8 mouse cellular contexts compared by ENCODE assay signal in the genomic region with DNA sequence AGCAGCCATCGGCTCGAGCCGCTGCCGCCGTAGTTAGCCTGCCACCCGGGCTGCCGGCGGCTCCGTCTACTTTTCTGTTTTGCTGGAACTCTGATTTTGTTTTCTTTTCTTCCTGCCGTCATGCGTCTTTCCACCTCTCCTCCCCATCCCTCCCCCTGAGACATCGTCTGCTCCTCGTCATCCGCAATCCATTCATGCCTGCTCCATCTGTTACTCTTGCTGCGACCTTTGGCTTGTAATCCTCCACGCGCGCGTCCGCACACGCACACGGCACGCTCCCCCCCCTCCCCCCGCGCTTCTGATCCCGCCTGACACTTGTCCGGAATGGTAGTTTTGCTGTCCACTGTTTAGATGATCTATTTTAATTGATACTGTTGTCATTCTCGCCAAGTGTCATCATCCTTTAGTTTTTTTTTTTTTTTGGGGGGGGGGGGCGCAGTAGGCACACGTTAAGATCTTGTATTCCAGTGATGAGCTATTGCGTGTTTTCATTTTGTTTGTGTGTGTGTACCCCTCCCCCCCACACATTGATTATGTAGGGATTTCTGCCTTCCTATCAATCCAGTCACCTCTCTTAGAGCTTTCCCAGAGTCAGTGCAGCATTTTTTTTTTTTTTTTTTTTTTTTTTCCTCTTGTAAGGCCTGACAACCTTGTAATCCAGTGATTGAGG. TPM values are rescaled to one million over a fixed set of nuclear protein-coding genes. Genes with fewer than 3 reads are reported as not detected.
A peak's percentile ranks its signal among the peaks of the same experiment; 100 is the strongest.
DNase-seq lines count a peak whose midpoint lies in the region; ATAC-seq and TF ChIP-seq lines count a peak whose summit lies in the region.

No protein-coding gene starts in this region.

- ATAC-seq in forebrain, embryonic 14.5 days = peak; percentile 72
- peak; percentile 68 for ATAC-seq in liver, embryonic 14.5 days (ENCODE audit: insufficient read depth)

- peak overlapping the region; percentile 98 for H3K27ac ChIP-seq in left cerebral cortex, adult 2 months
- peak overlapping the region; percentile 90 for H3K27ac ChIP-seq in bone marrow macrophage, adult 2 months (ENCODE audit: insufficient read depth, low read depth, low read length)
- peak overlapping the region; percentile 86 for H3K27ac ChIP-seq in forebrain, embryonic 14.5 days (ENCODE audit: low read depth, low read length)
- H3K27ac ChIP-seq in liver, embryonic 14.5 days = peak overlapping the region; percentile 40

- no peak for TF ChIP-seq CTCF in left cerebral cortex, adult 2 months (IDR thresholded peaks at IDR 0.05)
- no peak for TF ChIP-seq CTCF in bone marrow macrophage, adult 2 months (IDR thresholded peaks at IDR 0.05; ENCODE audit: low read depth, low read length)
- no peak for TF ChIP-seq CTCF in liver, embryonic 14.5 days (IDR thresholded peaks at IDR 0.05; ENCODE audit: low read depth)

- WGBS in forebrain, embryonic 14.5 days = under 1% methylated on average over 31 of the region's 31 CpGs
- WGBS in liver, embryonic 14.5 days (ENCODE audit: insufficient replicate concordance) = under 1% methylated on average over 31 of the region's 31 CpGs

- intact Hi-C loops in left cerebral cortex, adult 2 months (cut with DNase I) = loop anchor here (2.0 to 5.0 kb wide), 3 partner anchors 64 to 208 kb away; no protein-coding TSS in a partner anchor
- intact Hi-C loops in left cerebral cortex, postnatal 36 days (cut with DNase I) = loop anchor here (5.0 kb wide), 1 partner anchor 63 kb away; no protein-coding TSS in a partner anchor

- peak overlapping the region; percentile 90 for H3K4me3 ChIP-seq in left cerebral cortex, adult 2 months
- peak overlapping the region; percentile 90 for H3K4me3 ChIP-seq in bone marrow macrophage, adult 2 months (ENCODE audit: insufficient read depth, low read length)
- peak overlapping the region; percentile 82 for H3K4me3 ChIP-seq in forebrain, embryonic 14.5 days (ENCODE audit: low read depth, low read length)
- H3K4me3 ChIP-seq in liver, embryonic 14.5 days (ENCODE audit: insufficient read depth in 1 of 2, low read depth in 2 of 2, low read length in 2 of 2) = peak overlapping the region; percentile 79 to 98

- no peaks in the 10 kb centered on the region for H3K9me3 ChIP-seq in forebrain, embryonic 14.5 days (replicated peaks; ENCODE audit: control insufficient read depth, low read length)
- no peaks in the 10 kb centered on the region for H3K9me3 ChIP-seq in liver, embryonic 14.5 days (ENCODE audit: control insufficient read depth, low read length)

- H3K27me3 ChIP-seq in forebrain, embryonic 14.5 days (replicated peaks; ENCODE audit: control insufficient read depth, insufficient read depth, low read length) = no peaks in the 10 kb centered on the region
- no peaks in the 10 kb centered on the region for H3K27me3 ChIP-seq in liver, embryonic 14.5 days (ENCODE audit: control insufficient read depth, insufficient read depth, low read length)

- peak overlapping the region; percentile 61 for H3K4me2 ChIP-seq in forebrain, embryonic 14.5 days (ENCODE audit: low read length)
- H3K4me2 ChIP-seq in liver, embryonic 14.5 days (ENCODE audit: low read depth) = peak overlapping the region; percentile 78

- peaks cover 63% of the 10 kb centered on the region for H3K4me1 ChIP-seq in bone marrow macrophage, adult 2 months (ENCODE audit: control insufficient read depth, insufficient read depth, low read length)
- peaks cover 5% of the 10 kb centered on the region; the same call in 1 of the 2 replicates for H3K4me1 ChIP-seq in forebrain, embryonic 14.5 days (ENCODE audit: control insufficient read depth, insufficient read depth, low read length)
- peaks cover 9 to 13% of the 10 kb centered on the region in 2 experiments for H3K4me1 ChIP-seq in liver, embryonic 14.5 days (replicated peaks; ENCODE audit: control insufficient read depth in 2 of 2, insufficient read depth in 2 of 2, low read length in 1 of 2)

- no peak for DNase-seq in left cerebral cortex, adult 2 months (ENCODE audit: extremely low spot score in 1 of 2, low spot score in 2 of 2)
- no peak for DNase-seq in left cerebral cortex, postnatal 36 days (ENCODE audit: low spot score in 2 of 2)
- peak; percentile 57 for DNase-seq in forebrain, embryonic 14.5 days (ENCODE audit: low spot score)
- DNase-seq in liver, embryonic 14.5 days (ENCODE audit: low read depth in 3 of 3, low spot score in 3 of 3) = no peak
- DNase-seq in retina, postnatal 7 days (ENCODE audit: low read depth, low spot score) = peak; percentile 62
- DNase-seq in spleen, adult 12 weeks (ENCODE audit: low spot score) = no peak
- no peak for DNase-seq in spleen, postnatal 10 days (ENCODE audit: low spot score in 2 of 2)

- H3K36me3 ChIP-seq in forebrain, embryonic 14.5 days (ENCODE audit: control insufficient read depth, insufficient read depth, low read length) = peaks cover 24% of the 10 kb centered on the region
- no peaks in the 10 kb centered on the region; the same call in none of the 2 replicates for H3K36me3 ChIP-seq in liver, embryonic 14.5 days (replicated peaks; ENCODE audit: control insufficient read depth, insufficient read depth, low read depth)

- H3K9ac ChIP-seq in forebrain, embryonic 14.5 days (ENCODE audit: low read length) = peak overlapping the region; percentile 84
- H3K9ac ChIP-seq in liver, embryonic 14.5 days (replicated peaks) = peak overlapping the region; percentile 73

- TF ChIP-seq POLR2A in bone marrow macrophage, adult 2 months (IDR thresholded peaks at IDR 0.05; ENCODE audit: borderline replicate concordance, low read depth, low read length) = no peak

- no peak for TF ChIP-seq EP300 in liver, embryonic 14.5 days (IDR thresholded peaks at IDR 0.05; ENCODE audit: low read depth)

RNA-seq across cellular contexts. Expression of a gene that starts 0.6 kb away (rescaled TPM):
- 100 to 1,000 TPM; 171 to 192 TPM for total RNA-seq in left cerebral cortex, adult 2 months (2021)
- 100 to 1,000 TPM; 170 to 184 TPM for total RNA-seq in left cerebral cortex, postnatal 36 days (2021)
- polyA plus RNA-seq in bone marrow macrophage, adult 2 months (2012; ENCODE audit: insufficient read depth, insufficient read length, missing spikeins) = 61.2 and 67.3 TPM in 2 replicates
- polyA plus RNA-seq in forebrain, embryonic 14.5 days (2014; fragmentation: Nextera tagmentation; extraction: Ambion mirVana) = 106 and 123 TPM in 2 replicates
- 13.6 and 13.8 TPM in 2 replicates for polyA plus RNA-seq in liver, embryonic 14.5 days (2012; rRNA removed)
- 17.9 and 20.1 TPM in 2 replicates for polyA plus RNA-seq in liver, embryonic 14.5 days (2014; fragmentation: Nextera tagmentation; extraction: Ambion mirVana)

RNA-seq across cellular contexts. Expression of a gene that starts 18.9 kb away (rescaled TPM):
- under 1 TPM; 0.47 to 0.75 TPM for total RNA-seq in left cerebral cortex, adult 2 months (2021)
- total RNA-seq in left cerebral cortex, postnatal 36 days (2021) = under 1 TPM; 0.64 to 0.88 TPM
- 718 and 808 TPM in 2 replicates for polyA plus RNA-seq in bone marrow macrophage, adult 2 months (2012; ENCODE audit: insufficient read depth, insufficient read length, missing spikeins)
- polyA plus RNA-seq in forebrain, embryonic 14.5 days (2014; fragmentation: Nextera tagmentation; extraction: Ambion mirVana) = 1.1 and 1.2 TPM in 2 replicates
- 0.55 and 0.57 TPM in 2 replicates for polyA plus RNA-seq in liver, embryonic 14.5 days (2012; rRNA removed)
- polyA plus RNA-seq in liver, embryonic 14.5 days (2014; fragmentation: Nextera tagmentation; extraction: Ambion mirVana) = 0.59 and 0.66 TPM in 2 replicates

RNA-seq across cellular contexts. Expression of a gene that starts 46.8 kb away (rescaled TPM):
- under 1 TPM; 0.58 to 0.86 TPM for total RNA-seq in left cerebral cortex, adult 2 months (2021)
- total RNA-seq in left cerebral cortex, postnatal 36 days (2021) = under 1 TPM; 0.54 to 0.59 TPM
- polyA plus RNA-seq in bone marrow macrophage, adult 2 months (2012; ENCODE audit: insufficient read depth, insufficient read length, missing spikeins) = 1,148 and 1,154 TPM in 2 replicates
- 1.2 TPM in 2 replicates for polyA plus RNA-seq in forebrain, embryonic 14.5 days (2014; fragmentation: Nextera tagmentation; extraction: Ambion mirVana)
- polyA plus RNA-seq in liver, embryonic 14.5 days (2012; rRNA removed) = 1.8 and 3.0 TPM in 2 replicates
- 4.1 and 5.9 TPM in 2 replicates for polyA plus RNA-seq in liver, embryonic 14.5 days (2014; fragmentation: Nextera tagmentation; extraction: Ambion mirVana)

RNA-seq across cellular contexts. Expression of a gene that starts 55.1 kb away (rescaled TPM):
- 10 to 100 TPM; 28.4 to 29.2 TPM for total RNA-seq in left cerebral cortex, adult 2 months (2021)
- 10 to 100 TPM; 28.8 to 30.3 TPM for total RNA-seq in left cerebral cortex, postnatal 36 days (2021)
- 30.3 and 34.4 TPM in 2 replicates for polyA plus RNA-seq in bone marrow macrophage, adult 2 months (2012; ENCODE audit: insufficient read depth, insufficient read length, missing spikeins)
- polyA plus RNA-seq in forebrain, embryonic 14.5 days (2014; fragmentation: Nextera tagmentation; extraction: Ambion mirVana) = 4.9 and 6.4 TPM in 2 replicates
- polyA plus RNA-seq in liver, embryonic 14.5 days (2012; rRNA removed) = 1.3 TPM in 2 replicates
- polyA plus RNA-seq in liver, embryonic 14.5 days (2014; fragmentation: Nextera tagmentation; extraction: Ambion mirVana) = 1.1 and 1.3 TPM in 2 replicates

Comparison
In these comparisons a context has a peak if more than half of its experiments do, and no peak if none do; other contexts are left out.
1. DNase-seq: peak in forebrain, embryonic 14.5 days (single experiment) and retina, postnatal 7 days (single experiment); none in left cerebral cortex, adult 2 months (0 of 2), left cerebral cortex, postnatal 36 days (0 of 2), liver, embryonic 14.5 days (0 of 3), spleen, adult 12 weeks (single experiment) and spleen, postnatal 10 days (0 of 2).
2. H3K27ac ChIP-seq: peak in every context shown above with its lines; median percentile 98 in left cerebral cortex, adult 2 months; 90 in bone marrow macrophage, adult 2 months; 86 in forebrain, embryonic 14.5 days; 40 in liver, embryonic 14.5 days.
3. RNA of a gene that starts 18.9 kb away (polyA plus RNA-seq): 718 to 808 TPM in bone marrow macrophage, adult 2 months; 1.1 to 1.2 TPM in forebrain, embryonic 14.5 days and 0.55 to 0.66 TPM in liver, embryonic 14.5 days; every median in the first group is over 100 times any median in the second.
4. RNA of a gene that starts 46.8 kb away (polyA plus RNA-seq): 1,148 to 1,154 TPM in bone marrow macrophage, adult 2 months; 1.8 to 5.9 TPM in liver, embryonic 14.5 days and 1.2 TPM in forebrain, embryonic 14.5 days; every median in the first group is over 100 times any median in the second.
5. Peak in every context shown above with its lines, with median percentiles within 50 percentile points of each other: H3K4me3 ChIP-seq.